Comparison of ENCODE assay signal across 14 mouse cellular contexts in the genomic region with DNA sequence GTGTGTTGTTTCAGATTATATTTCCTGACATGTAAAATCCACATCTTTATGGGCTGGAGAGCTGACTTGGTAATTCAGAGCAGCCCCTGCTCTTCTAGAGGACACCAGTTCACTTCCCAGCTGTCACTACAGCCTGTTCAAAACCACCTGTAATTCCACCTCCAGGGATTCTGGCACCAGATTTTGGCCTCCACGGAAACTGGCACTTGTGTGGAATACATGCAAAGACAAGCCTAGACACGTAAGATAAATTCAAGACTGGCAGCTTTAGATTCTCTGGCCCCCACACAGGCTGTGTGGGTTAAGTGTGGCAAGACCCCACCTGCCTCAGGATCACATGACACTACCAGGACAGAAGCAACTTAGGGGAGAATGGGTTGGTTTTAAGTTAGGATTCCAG. TPM values are rescaled to one million over a fixed set of nuclear protein-coding genes. Genes with fewer than 3 reads are reported as not detected.
"Had no signal": no experiment of that assay in that cellular context is flagged by ENCODE, and none has a peak within 500 bp of the region (broad histone marks: within the 10 kb centered on the region; RNA-seq: fewer than 3 reads in every experiment).

No protein-coding gene starts in this region.

- DNase-seq: lung, adult 18-20 months; lung, embryonic 14.5 days; lung, postnatal 10 days; lung, postnatal 4 days; retina, postnatal 1 day; right cerebral cortex, adult 18-20 months; right cerebral cortex, postnatal 25 days; right cerebral cortex, postnatal 4 days; spleen, adult 18-20 months; thymus, adult 18-20 months; thymus, postnatal 14 days; thymus, postnatal 36 days had no signal

RNA-seq across cellular contexts. Expression of gene Otx2, which starts 42.1 kb away (rescaled TPM):
- total RNA-seq: megakaryocyte, adult 5-6 weeks; megakaryocyte-erythroid progenitor cell, adult 5-6 weeks had no signal
